Mouse (Mus musculus): ENCODE data around the gene Gpr139. TPM values are rescaled to one million over a fixed set of nuclear protein-coding genes. Genes with fewer than 3 reads are reported as not detected.

Gene Gpr139
- not detected for polyA plus RNA-seq (2017; shearing (Covaris generic))

GRCm38 (mm10) chr7:119184341-119185143 is at the start of gene Gpr139:
Gpr139 (minus strand) TSS chr7:119184603.
- ATAC-seq: no peak

- no peak for ATAC-seq
Observed at GRCm38 (mm10) chr7:119230971-119231370, 46.6 kb upstream of the Gpr139 start.

DNA sequence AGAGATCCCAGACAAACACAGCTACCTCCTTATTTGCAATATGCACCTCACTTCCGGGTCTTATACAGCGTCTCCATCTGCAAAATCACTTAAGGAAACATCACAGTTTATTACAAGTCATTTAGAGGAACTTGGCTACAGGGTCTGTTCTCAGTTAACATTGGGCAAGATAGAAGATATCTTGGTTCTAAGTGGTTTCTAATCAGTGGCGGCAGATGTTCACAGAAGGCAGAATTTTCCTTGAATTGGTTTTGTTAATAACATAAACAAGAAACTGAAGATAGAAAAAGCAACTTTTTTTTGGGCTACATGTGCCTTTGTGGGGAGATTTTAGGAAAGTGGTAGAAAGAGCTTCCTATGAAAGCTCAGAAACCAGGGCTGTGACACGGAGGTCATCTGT is 38.3 kb upstream of the Gpr139 start:
- ATAC-seq: no peak

GRCm38 (mm10) chr7:119219121-119219520 is 34.7 kb upstream of the Gpr139 start:
- no peak for ATAC-seq

DNA sequence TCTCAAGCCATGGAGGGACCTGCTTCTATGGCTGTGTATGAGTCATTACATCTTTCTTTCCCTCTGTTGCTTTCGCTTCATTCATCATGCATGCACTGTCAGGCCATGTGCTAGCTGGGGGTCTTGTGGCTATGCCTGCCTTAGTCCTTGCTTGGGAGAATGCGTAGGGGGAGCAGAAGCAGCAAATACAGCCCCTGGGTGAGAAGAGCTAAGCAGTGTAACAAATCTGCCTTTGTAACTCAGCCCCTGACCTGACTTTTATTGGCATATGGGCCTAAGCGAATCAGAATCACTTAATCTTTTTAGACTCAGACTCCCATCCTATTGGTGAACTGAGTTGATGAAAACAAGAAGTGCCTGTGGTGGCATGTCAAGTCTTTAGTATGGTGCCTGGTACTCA is 22.8 kb upstream of the Gpr139 start:
- ATAC-seq: no peak

DNA sequence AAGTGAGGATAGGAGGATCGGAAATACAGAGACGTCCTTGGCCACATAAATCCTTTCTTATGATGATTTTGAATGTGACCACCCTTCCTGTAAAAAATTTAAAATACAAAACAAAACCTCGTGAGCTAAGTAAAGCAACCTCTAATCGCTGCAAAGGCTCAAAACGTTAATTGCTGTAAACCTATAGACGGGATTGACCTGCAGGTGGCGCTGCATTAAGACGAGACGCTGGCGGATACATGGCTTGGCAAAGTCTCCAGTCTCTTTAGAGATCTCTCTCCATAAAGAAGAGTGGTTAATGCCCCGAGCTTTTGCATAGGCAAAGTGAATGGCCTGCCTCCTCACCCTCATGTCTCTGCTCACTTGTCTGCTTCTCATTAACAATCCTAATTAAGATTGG is 2.0 kb upstream of the Gpr139 start:
- no peak for ATAC-seq

- ATAC-seq: no peak
Observed at GRCm38 (mm10) chr7:119185181-119185940, 958 bp upstream of the Gpr139 start.

GRCm38 (mm10) chr7:119181053-119181452 is 3.4 kb downstream of the Gpr139 start:
- no peak for ATAC-seq

GRCm38 (mm10) chr7:119160015-119160414 is 24.4 kb downstream of the Gpr139 start:
- ATAC-seq: no peak

DNA sequence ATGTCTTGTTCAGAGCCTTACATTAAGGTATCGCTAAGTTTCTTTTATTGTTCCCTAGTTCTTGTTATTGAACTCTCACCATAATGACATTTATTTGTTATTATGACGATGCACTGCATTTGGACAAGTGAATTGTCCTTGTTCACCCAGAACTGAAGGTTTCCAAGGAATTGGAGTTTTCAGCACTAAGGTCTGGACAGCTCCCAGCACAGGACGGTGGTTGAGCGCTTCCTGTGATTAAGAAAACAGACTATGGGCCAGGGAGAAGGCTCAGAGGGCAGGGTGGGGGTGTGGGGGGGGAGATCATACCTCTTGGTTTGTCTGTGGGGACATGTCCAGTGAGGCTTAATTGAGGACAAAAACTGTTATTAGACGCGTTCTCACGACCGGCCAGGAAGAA is 72.6 kb downstream of the Gpr139 start:
- ATAC-seq: no peak

GRCm38 (mm10) chr7:119105878-119106277 is 78.5 kb downstream of the Gpr139 start:
- ATAC-seq: no peak

GRCm38 (mm10) chr7:119096583-119096982 is 87.8 kb downstream of the Gpr139 start:
- no peak for ATAC-seq

Other genes with a start within 250 kb of the Gpr139 start
- gene Gprc5b, start 189.4 kb downstream of the Gpr139 start, polyA plus RNA-seq (2017; shearing (Covaris generic)): 1 to 10 TPM in 2 of 3 experiments, not detected in 1; 2.0 to 7.6 TPM